Mouse (Mus musculus) effector memory CD4-positive, alpha-beta T cell, adult 5 months (primary cell): Measurements from ENCODE around the gene Gsg1l2. TPM values are rescaled to one million over a fixed set of nuclear protein-coding genes. Genes with fewer than 3 reads are reported as not detected.

Experiments used
- polyA plus RNA-seq: library from polyadenylated mRNA; unstranded; fragments of 100-300 nt; shearing (Covaris generic); gene quantifications from one replicate; pipeline ENCODE4 v1.2.1, GENCODE M21; 2017

Gsg1l2 gene
- polyA plus RNA-seq, result not detected

DNA sequence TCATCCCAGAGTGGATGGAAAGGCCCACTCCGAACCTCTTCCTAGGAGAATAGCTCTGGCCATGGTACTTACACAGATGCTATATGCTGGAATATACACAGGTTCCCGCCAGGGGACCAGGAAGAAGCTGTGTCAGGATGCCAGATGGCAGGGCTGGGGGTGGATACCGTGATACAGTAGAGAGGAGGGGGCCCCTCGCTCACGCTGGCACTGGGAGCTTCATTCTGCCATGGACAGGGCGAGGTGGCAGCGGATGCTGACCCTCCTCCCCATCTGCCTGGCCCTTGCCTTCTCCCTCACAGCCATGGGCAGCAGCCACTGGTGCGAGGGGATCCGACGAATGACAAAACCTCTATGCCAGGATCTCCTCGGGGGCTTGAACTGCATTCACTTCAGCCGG, at the start of gene Gsg1l2:
Gene Gsg1l2, plus strand, starts transcription at position 230 of the 400 bp plus-strand sequence.

DNA sequence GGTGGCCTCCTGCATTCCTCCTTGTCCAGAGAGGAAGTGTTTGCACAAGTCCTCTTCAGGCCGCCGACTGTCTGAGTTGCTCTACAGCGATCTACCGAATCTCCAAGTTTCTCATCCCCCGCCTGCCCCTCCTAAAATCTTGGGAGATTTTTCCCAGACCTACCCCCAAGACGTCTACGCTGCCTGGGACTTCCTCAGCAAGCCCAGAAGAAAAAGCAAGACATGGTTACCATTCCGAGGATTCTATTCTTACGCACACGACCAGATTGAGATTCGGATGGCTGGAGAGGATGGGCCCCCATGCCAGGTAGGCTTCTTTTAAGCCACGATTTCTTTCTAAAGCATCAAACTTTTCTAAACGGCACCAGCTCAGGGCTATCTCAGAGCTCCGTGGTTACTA, 3.4 kb upstream of the Gsg1l2 start, which contains the start of gene Glp2r:
Gene Glp2r, minus strand, starts transcription at position 101 of the 400 bp plus-strand sequence.

DNA sequence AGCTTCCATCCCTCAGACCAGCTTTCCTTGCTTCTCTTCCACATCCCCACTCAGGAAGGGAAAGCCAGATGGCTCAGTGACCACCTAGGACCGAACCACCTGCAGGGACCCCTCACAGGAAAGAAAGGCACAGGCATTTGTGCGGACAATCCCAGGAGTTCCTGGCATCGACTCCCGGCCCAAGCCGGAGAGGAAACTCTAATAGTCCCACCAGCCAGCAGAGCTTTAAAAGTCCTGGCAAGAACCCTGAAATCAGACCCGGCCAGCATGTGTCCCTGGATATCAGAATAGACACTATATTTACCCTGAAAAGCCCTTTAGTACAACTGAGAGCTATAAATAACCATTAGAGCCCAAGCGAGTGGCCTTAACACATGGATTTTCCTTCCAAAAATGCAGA, 23.5 kb downstream of the Gsg1l2 start, which contains the start of gene Dhrs7c:
Gene Dhrs7c, plus strand, starts transcription at position 257 of the 400 bp plus-strand sequence.

Other genes with a start within 250 kb of the Gsg1l2 start
- gene Rcvrn, start 79.3 kb upstream of the Gsg1l2 start, polyA plus RNA-seq, result not detected
- gene Glp2r, start 3.5 kb upstream of the Gsg1l2 start, polyA plus RNA-seq, result not detected
- not detected for gene Dhrs7c, start 23.6 kb downstream of the Gsg1l2 start, polyA plus RNA-seq
- not detected for gene Usp43, start 147.5 kb downstream of the Gsg1l2 start, polyA plus RNA-seq
- not detected for gene Cfap52, start 191.0 kb downstream of the Gsg1l2 start, polyA plus RNA-seq
- 60.0 TPM for gene Stx8, start 191.6 kb downstream of the Gsg1l2 start, polyA plus RNA-seq